Mouse (Mus musculus): ENCODE results near the gene Esf1.

- TF ChIP-seq POLR2A (IDR thresholded peaks at IDR 0.05; ENCODE audit: control insufficient read depth, extremely low read depth, insufficient read depth, low read length, poor library complexity) = peak; percentile 52; the same call in 1 of the 2 replicates
- TF ChIP-seq CTCF (IDR thresholded peaks at IDR 0.05; ENCODE audit: borderline replicate concordance, control insufficient read depth, extremely low read depth, insufficient read depth, low read length, poor library complexity) = no peak
Measured at GRCm38 (mm10) chr2:140170127-140170802, at the start of gene Esf1, which contains the start of gene Ndufaf5.
